Mouse (Mus musculus): ENCODE results near the gene Bco1.

DNA sequence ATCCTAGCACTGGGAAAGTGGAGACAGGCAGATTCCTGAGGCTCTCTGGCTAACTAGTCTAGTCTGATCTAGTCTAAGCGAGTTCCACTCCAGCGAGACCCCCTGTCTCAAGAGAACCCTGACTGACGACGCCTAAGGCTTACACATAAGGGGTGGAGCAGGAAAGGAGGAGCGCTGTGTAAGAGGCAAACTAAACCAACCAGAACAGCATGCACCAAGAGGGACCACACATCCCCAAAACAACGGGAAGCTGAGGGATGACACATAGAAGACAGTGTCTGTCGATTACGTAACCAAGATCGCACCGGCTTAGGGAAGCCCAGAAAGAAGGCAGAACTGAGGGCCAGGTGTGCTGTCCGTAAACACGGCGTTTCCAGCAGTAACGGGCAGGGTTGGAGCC, 16.0 kb upstream of the Bco1 start:
- TF ChIP-seq CTCF (IDR thresholded peaks at IDR 0.05; ENCODE audit: borderline replicate concordance, insufficient read depth, low read length) (no peak), POLR2A (IDR thresholded peaks at IDR 0.05; ENCODE audit: low read depth, low read length) (no peak)

Data from embryonic fibroblast, embryonic 13.5 days (primary cell).